Mouse (Mus musculus) hindbrain, embryonic 10.5 days (tissue): ENCODE data around the gene Ints6l. TPM values are rescaled to one million over a fixed set of nuclear protein-coding genes. Genes with fewer than 3 reads are reported as not detected.

Experiments used
- DNase-seq: peaks from one replicate; pipeline ENCODE4 v3.0.0-alpha.2; 2017; ENCODE audit warnings: low spot score
- H3K27ac ChIP-seq: fragments of 300-500 bp; sonication (generic); 2 replicates; pipeline ENCODE4 v1.5.1; 2016; ENCODE audit warnings: mild to moderate bottlenecking, moderate library complexity
- H3K27me3 ChIP-seq: fragments of 300-500 bp; sonication (generic); 2 replicates; pipeline ENCODE4 v1.6.1; 2016; ENCODE audit warnings: mild to moderate bottlenecking; ENCODE audit not compliant: poor library complexity, insufficient read depth, severe bottlenecking
- H3K36me3 ChIP-seq: fragments of 300-500 bp; sonication (generic); 2 replicates; pipeline ENCODE4 v1.6.1; 2016; ENCODE audit warnings: mild to moderate bottlenecking, moderate library complexity
- H3K4me1 ChIP-seq: fragments of 300-500 bp; sonication (generic); replicated peaks from 2 replicates; pipeline ENCODE4 v1.6.1; 2016; ENCODE audit warnings: mild to moderate bottlenecking
- H3K4me3 ChIP-seq: fragments of 300-500 bp; sonication (generic); 2 replicates; pipeline ENCODE4 v1.5.1; 2016; ENCODE audit warnings: mild to moderate bottlenecking, moderate library complexity
- H3K9me3 ChIP-seq: fragments of 300-500 bp; sonication (generic); 2 replicates; pipeline ENCODE4 v1.6.1; 2016; ENCODE audit warnings: mild to moderate bottlenecking, moderate library complexity
- WGBS: fragments of 180-500 bp; shearing (Covaris S2); methylation state at CpG from one replicate; pipeline ENCODE4 v1.1.7; 2016; 5-methylcytosine and 5-hydroxymethylcytosine counted together
- polyA plus RNA-seq: library from polyadenylated mRNA; unstranded; fragments of >200 nt; fragmentation: Nextera tagmentation; extraction: Ambion mirVana; gene quantifications from 2 replicates; pipeline ENCODE4 v1.2.1, GENCODE M21; 2016

Gene Ints6l
- polyA plus RNA-seq, 1 experiment from 2014 or later, result 19.4 TPM

DNA sequence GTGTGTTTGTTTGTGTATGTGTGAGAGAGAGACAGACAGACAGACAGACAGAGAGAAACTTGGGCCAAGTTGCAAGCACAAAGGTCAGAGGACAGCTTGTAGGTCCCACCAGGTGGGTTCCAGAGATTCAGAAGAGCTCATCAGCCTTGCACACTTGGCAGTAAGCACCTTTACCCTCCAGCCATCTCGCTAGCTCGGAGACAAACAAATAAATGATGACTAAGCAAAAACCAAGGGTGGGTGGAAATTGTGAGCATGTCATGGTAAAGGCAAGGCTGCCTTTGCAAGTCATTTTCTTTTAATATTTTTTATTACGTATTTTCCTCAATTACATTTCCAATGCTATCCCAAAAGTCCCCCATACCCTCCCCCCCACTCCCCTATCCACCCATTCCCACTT is 98.9 kb downstream of the Ints6l start:
- Histone ChIP-seq H3K4me1 (no peaks in the 10 kb centered on the region), H3K4me3 (no peak overlapping the region), H3K27ac (no peak overlapping the region), H3K27me3 (no peaks in the 10 kb centered on the region), H3K36me3 (no peaks in the 10 kb centered on the region), H3K9me3 (no peaks in the 10 kb centered on the region)
- 90% methylated on average over 3 of the region's 3 CpGs for WGBS
- DNase-seq, result no peak

Other genes with a start within 250 kb of the Ints6l start
- not detected in 2 replicates for gene Gm773, start 242.0 kb upstream of the Ints6l start, polyA plus RNA-seq
- gene Zfp449, start 108.5 kb upstream of the Ints6l start, polyA plus RNA-seq, result 5.2 and 6.1 TPM in 2 replicates
- gene Smim10l2a, start 80.3 kb upstream of the Ints6l start, polyA plus RNA-seq, result 4.1 and 4.5 TPM in 2 replicates
- gene Gm2174, start 6.9 kb upstream of the Ints6l start, polyA plus RNA-seq, result 0.57 and 1.3 TPM in 2 replicates
- not detected in 2 replicates for gene Gm10477, start 69.9 kb downstream of the Ints6l start, polyA plus RNA-seq
- gene Gm648, start 94.7 kb downstream of the Ints6l start, polyA plus RNA-seq, result not detected in 2 replicates
- 38.9 and 39.6 TPM in 2 replicates for gene Mmgt1, start 143.2 kb downstream of the Ints6l start, polyA plus RNA-seq
- 13.3 and 15.6 TPM in 2 replicates for gene Slc9a6, start 154.9 kb downstream of the Ints6l start, polyA plus RNA-seq